Mouse (Mus musculus) liver, adult 2 months (tissue): ENCODE measurements around the gene Kank2.

ENCODE experiments used
- CTCF ChIP-seq: fragments of 200-500 bp; IDR thresholded peaks from 2 replicates; pipeline ENCODE4 v1.5.1; 2011; ENCODE audit warnings: low read depth, low read length, control low read depth
- POLR2A ChIP-seq: fragments of 200-500 bp; IDR thresholded peaks from 2 replicates; pipeline ENCODE4 v1.6.1; 2011; ENCODE audit warnings: low read length, control low read depth; ENCODE audit not compliant: insufficient read depth; ENCODE audit errors: extremely low read depth

- no peak for TF ChIP-seq CTCF
- no peak for TF ChIP-seq POLR2A
These were observed 59.8 kb downstream of the Kank2 start for GRCm38 (mm10) chr9:21738776-21739175.
